Mouse (Mus musculus) intestine, embryonic 14.5 days (tissue): ENCODE measurements around the gene Cul5. TPM values are rescaled to one million over a fixed set of nuclear protein-coding genes. Genes with fewer than 3 reads are reported as not detected.

Source experiments
- polyA plus RNA-seq: library from polyadenylated mRNA; unstranded; fragments of >200 nt; fragmentation: Nextera tagmentation; extraction: Ambion mirVana; gene quantifications from 2 replicates; pipeline ENCODE4 v1.2.1, GENCODE M21; 2014

Gene Cul5
- polyA plus RNA-seq, 1 experiment from 2014 or later, result 40.3 TPM

Other genes starting within 250 kb of the Cul5 start
- gene Atm, start 133.3 kb downstream of the Cul5 start, polyA plus RNA-seq, result 16.4 and 20.9 TPM in 2 replicates
- 22.4 and 22.8 TPM in 2 replicates for gene Npat, start 133.0 kb downstream of the Cul5 start, polyA plus RNA-seq
- 122 and 131 TPM in 2 replicates for gene Acat1, start 59.6 kb downstream of the Cul5 start, polyA plus RNA-seq
- 0.90 and 1.3 TPM in 2 replicates for gene Rab39, start 36.2 kb upstream of the Cul5 start, polyA plus RNA-seq
- 13.2 and 13.7 TPM in 2 replicates for gene Slc35f2, start 101.5 kb upstream of the Cul5 start, polyA plus RNA-seq
- 0.13 TPM in 1 of 2 replicates, not detected in the other for gene Sln, start 180.2 kb upstream of the Cul5 start, polyA plus RNA-seq